Mouse (Mus musculus): ENCODE data around the gene Babam2. TPM values are rescaled to one million over a fixed set of nuclear protein-coding genes. Genes with fewer than 3 reads are reported as not detected.

Babam2 gene
- polyA plus RNA-seq, 1 experiment = 52.8 TPM

- no peak for TF ChIP-seq CTCF (IDR thresholded peaks at IDR 0.05; ENCODE audit: extremely low read depth, insufficient read depth, low read length)
- no peak for TF ChIP-seq POLR2A (IDR thresholded peaks at IDR 0.05; ENCODE audit: extremely low read depth, insufficient read depth, low read length)
These were observed 342.0 kb downstream of the Babam2 start for GRCm38 (mm10) chr5:32039511-32039910.

DNA sequence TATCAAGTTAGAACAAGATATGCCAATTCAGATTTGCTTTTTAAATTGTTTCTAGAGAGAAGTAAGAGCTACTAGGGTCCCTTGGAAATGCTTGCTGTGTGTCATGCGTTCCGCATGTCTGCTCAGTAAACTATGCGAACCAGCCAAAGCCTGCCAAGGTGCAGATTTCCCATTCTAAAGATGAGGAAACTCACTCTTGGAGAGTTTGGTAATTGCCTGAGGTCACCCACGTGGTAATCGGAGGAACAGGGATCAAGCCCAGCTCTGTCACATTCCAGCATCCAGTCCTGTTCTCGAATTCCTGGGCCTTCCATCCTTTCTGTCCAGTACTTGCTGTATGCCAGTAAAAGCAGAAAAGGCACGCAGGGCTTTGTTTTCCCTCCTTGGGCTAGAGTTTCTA, 345.7 kb downstream of the Babam2 start:
- H3K4me1 ChIP-seq (ENCODE audit: control insufficient read depth, insufficient read depth, low read length) = peaks cover 3% of the 10 kb centered on the region; the same call in 1 of the 2 replicates
- no peak overlapping the region for H3K27ac ChIP-seq (ENCODE audit: insufficient read depth, low read length)
- TF ChIP-seq CTCF (IDR thresholded peaks at IDR 0.05; ENCODE audit: extremely low read depth, insufficient read depth, low read length) (no peak), POLR2A (IDR thresholded peaks at IDR 0.05; ENCODE audit: extremely low read depth, insufficient read depth, low read length) (no peak)
- no peak overlapping the region for H3K4me3 ChIP-seq (ENCODE audit: insufficient read depth, low read length)

More at GRCm38 (mm10) chr5:32039511-32039910, 342.0 kb downstream of the Babam2 start:
- Histone ChIP-seq H3K4me3 (ENCODE audit: insufficient read depth, low read length) (no peak overlapping the region), H3K4me1 (ENCODE audit: control insufficient read depth, insufficient read depth, low read length) (peaks cover 10% of the 10 kb centered on the region), H3K27ac (ENCODE audit: insufficient read depth, low read length) (no peak overlapping the region)

- TF ChIP-seq CTCF (IDR thresholded peaks at IDR 0.05; ENCODE audit: extremely low read depth, insufficient read depth, low read length) (no peak), POLR2A (IDR thresholded peaks at IDR 0.05; ENCODE audit: extremely low read depth, insufficient read depth, low read length) (no peak)
- Histone ChIP-seq H3K4me3 (ENCODE audit: insufficient read depth, low read length) (no peak overlapping the region), H3K27ac (ENCODE audit: insufficient read depth, low read length) (peak overlapping the region; percentile 3; the same call in 1 of the 2 replicates), H3K4me1 (ENCODE audit: control insufficient read depth, insufficient read depth, low read length) (peaks cover 3% of the 10 kb centered on the region; the same call in 1 of the 2 replicates)
These were observed 346.5 kb downstream of the Babam2 start for GRCm38 (mm10) chr5:32043996-32044395.

GRCm38 (mm10) chr5:32051899-32052298, 354.4 kb downstream of the Babam2 start:
- Histone ChIP-seq H3K4me3 (ENCODE audit: insufficient read depth, low read length) (no peak overlapping the region), H3K27ac (ENCODE audit: insufficient read depth, low read length) (no peak overlapping the region), H3K4me1 (ENCODE audit: control insufficient read depth, insufficient read depth, low read length) (no peaks in the 10 kb centered on the region)
- TF ChIP-seq POLR2A (IDR thresholded peaks at IDR 0.05; ENCODE audit: extremely low read depth, insufficient read depth, low read length) (no peak), CTCF (IDR thresholded peaks at IDR 0.05; ENCODE audit: extremely low read depth, insufficient read depth, low read length) (no peak)

GRCm38 (mm10) chr5:32052467-32052866, 355.0 kb downstream of the Babam2 start:
- H3K27ac ChIP-seq (ENCODE audit: insufficient read depth, low read length) = no peak overlapping the region
- TF ChIP-seq POLR2A (IDR thresholded peaks at IDR 0.05; ENCODE audit: extremely low read depth, insufficient read depth, low read length) (no peak), CTCF (IDR thresholded peaks at IDR 0.05; ENCODE audit: extremely low read depth, insufficient read depth, low read length) (no peak)
- no peak overlapping the region for H3K4me3 ChIP-seq (ENCODE audit: insufficient read depth, low read length)
- H3K4me1 ChIP-seq (ENCODE audit: control insufficient read depth, insufficient read depth, low read length) = no peaks in the 10 kb centered on the region

GRCm38 (mm10) chr5:32053476-32053875, 356.0 kb downstream of the Babam2 start:
- H3K27ac ChIP-seq (ENCODE audit: insufficient read depth, low read length) = no peak overlapping the region
- TF ChIP-seq CTCF (IDR thresholded peaks at IDR 0.05; ENCODE audit: extremely low read depth, insufficient read depth, low read length) (no peak), POLR2A (IDR thresholded peaks at IDR 0.05; ENCODE audit: extremely low read depth, insufficient read depth, low read length) (no peak)
- no peaks in the 10 kb centered on the region for H3K4me1 ChIP-seq (ENCODE audit: control insufficient read depth, insufficient read depth, low read length)
- no peak overlapping the region for H3K4me3 ChIP-seq (ENCODE audit: insufficient read depth, low read length)

GRCm38 (mm10) chr5:32055676-32056075, 358.2 kb downstream of the Babam2 start:
- TF ChIP-seq CTCF (IDR thresholded peaks at IDR 0.05; ENCODE audit: extremely low read depth, insufficient read depth, low read length) = no peak
- no peak for TF ChIP-seq POLR2A (IDR thresholded peaks at IDR 0.05; ENCODE audit: extremely low read depth, insufficient read depth, low read length)
- peaks cover 3% of the 10 kb centered on the region; the same call in 1 of the 2 replicates for H3K4me1 ChIP-seq (ENCODE audit: control insufficient read depth, insufficient read depth, low read length)
- no peak overlapping the region for H3K4me3 ChIP-seq (ENCODE audit: insufficient read depth, low read length)
- H3K27ac ChIP-seq (ENCODE audit: insufficient read depth, low read length) = no peak overlapping the region

DNA sequence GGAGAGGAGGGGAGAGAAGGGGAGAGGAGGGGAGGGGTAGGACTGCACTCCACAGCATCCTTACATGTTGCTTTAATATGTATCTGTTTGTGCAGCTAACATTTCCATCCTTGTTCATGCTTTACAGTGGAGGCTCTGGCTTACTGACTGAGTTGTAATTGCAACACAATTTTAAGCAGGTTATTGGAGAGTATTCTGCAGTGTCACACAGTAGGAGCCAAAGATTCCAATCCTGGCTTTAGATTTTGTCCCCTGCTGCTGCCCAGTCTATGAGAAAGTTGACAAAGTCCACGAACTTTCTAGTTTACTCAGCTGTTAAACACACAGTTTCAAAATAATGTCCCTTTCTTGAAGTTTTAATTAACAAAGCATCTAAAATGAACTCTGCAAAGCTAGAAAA, 358.6 kb downstream of the Babam2 start:
- TF ChIP-seq POLR2A (IDR thresholded peaks at IDR 0.05; ENCODE audit: extremely low read depth, insufficient read depth, low read length) (no peak), CTCF (IDR thresholded peaks at IDR 0.05; ENCODE audit: extremely low read depth, insufficient read depth, low read length) (no peak)
- Histone ChIP-seq H3K4me3 (ENCODE audit: insufficient read depth, low read length) (no peak overlapping the region), H3K4me1 (ENCODE audit: control insufficient read depth, insufficient read depth, low read length) (peaks cover 3% of the 10 kb centered on the region; the same call in 1 of the 2 replicates), H3K27ac (ENCODE audit: insufficient read depth, low read length) (no peak overlapping the region)

DNA sequence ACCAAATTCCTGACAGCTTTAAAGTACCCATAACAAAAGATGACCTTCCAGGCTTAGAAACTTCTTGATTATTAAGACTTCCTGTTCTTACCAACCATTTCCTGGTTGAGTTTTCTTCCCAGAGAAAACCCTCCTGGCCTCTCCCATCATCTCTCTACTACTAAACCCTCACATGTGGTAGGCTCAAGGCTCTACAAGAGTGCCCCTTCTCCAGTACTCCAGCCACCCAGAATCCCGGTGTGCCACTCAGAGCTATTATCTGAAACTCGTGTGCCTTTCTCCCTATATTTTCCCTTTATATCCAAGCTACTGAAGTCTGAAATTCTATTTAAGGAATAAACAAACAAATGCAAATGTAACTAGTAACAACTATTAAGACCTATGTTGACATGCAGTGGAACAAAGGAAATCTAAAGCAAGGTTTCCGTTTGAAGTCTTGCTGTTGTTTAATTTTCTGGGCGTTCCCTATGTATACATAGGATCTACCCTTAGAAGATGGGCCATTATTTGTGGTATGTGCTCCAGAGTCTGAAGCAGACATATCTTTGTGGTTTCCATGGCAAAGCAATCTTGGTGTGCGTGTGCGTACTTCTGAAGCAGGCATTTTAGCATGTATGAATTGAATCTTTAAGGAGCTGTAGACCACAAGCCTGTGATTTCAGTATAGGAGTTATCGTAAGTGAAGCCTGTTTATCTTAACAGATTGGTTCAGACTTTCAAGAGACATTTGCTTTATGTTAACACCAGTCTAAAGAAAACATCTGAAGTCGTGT, 361.2 kb downstream of the Babam2 start:
- no peak for TF ChIP-seq POLR2A (IDR thresholded peaks at IDR 0.05; ENCODE audit: extremely low read depth, insufficient read depth, low read length)
- TF ChIP-seq CTCF (IDR thresholded peaks at IDR 0.05; ENCODE audit: extremely low read depth, insufficient read depth, low read length) = no peak
- Histone ChIP-seq H3K4me1 (ENCODE audit: control insufficient read depth, insufficient read depth, low read length) (peaks cover 3% of the 10 kb centered on the region; the same call in 1 of the 2 replicates), H3K27ac (ENCODE audit: insufficient read depth, low read length) (no peak overlapping the region), H3K4me3 (ENCODE audit: insufficient read depth, low read length) (no peak overlapping the region)

GRCm38 (mm10) chr5:32059254-32059796, 361.8 kb downstream of the Babam2 start:
- no peak overlapping the region for H3K4me3 ChIP-seq (ENCODE audit: insufficient read depth, low read length)
- TF ChIP-seq POLR2A (IDR thresholded peaks at IDR 0.05; ENCODE audit: extremely low read depth, insufficient read depth, low read length) = no peak
- TF ChIP-seq CTCF (IDR thresholded peaks at IDR 0.05; ENCODE audit: extremely low read depth, insufficient read depth, low read length) = no peak

More at GRCm38 (mm10) chr5:32059254-32059796, 361.8 kb downstream of the Babam2 start:
- Histone ChIP-seq H3K27ac (ENCODE audit: insufficient read depth, low read length) (no peak overlapping the region), H3K4me1 (ENCODE audit: control insufficient read depth, insufficient read depth, low read length) (peaks cover 3% of the 10 kb centered on the region; the same call in 1 of the 2 replicates)
